Mouse (Mus musculus) brain, embryonic 18.5 days (tissue): Measurements from ENCODE around the gene Os9.
"Not testable (repeated sequence)": the region's sequence is repeated elsewhere in the genome, so short reads cannot be mapped to it uniquely, and the experiment has no call there.

ENCODE experiments used
- DNase-seq: peaks from one replicate; pipeline ENCODE4 v3.0.0-alpha.2; 2012; ENCODE audit warnings: low read depth, low spot score

Gene Os9

DNA sequence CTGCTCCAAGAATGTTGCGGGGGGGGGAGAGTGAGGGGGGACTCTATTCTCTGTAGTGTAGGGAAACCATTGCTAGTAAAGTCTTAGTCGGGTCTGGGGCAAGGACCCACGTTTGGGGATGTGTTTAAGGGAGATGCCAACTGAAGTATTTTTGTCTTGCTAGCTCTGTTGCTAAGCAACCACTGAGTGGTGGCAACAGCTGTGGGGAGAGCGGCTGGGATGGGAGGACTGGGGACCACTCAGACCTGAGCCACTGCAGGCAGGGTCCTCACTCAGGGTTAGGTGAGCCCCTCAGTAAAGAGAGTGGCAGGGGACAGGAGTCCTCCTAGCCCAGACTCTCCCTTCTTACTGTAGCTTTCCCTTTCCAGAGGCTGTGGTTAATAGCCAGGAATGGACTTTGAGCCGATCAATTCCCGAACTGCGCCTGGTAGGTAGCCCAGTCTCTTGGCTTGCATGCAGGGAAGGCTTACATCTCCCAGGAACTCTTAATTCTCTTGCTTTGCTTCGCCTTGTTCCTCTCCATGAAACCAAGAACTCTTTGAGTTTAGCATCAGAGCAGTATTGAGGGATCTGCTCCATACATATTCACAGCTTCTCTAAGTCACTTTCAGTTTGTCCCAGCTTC, 38.8 kb downstream of the Os9 start:
- no peak for DNase-seq

DNA sequence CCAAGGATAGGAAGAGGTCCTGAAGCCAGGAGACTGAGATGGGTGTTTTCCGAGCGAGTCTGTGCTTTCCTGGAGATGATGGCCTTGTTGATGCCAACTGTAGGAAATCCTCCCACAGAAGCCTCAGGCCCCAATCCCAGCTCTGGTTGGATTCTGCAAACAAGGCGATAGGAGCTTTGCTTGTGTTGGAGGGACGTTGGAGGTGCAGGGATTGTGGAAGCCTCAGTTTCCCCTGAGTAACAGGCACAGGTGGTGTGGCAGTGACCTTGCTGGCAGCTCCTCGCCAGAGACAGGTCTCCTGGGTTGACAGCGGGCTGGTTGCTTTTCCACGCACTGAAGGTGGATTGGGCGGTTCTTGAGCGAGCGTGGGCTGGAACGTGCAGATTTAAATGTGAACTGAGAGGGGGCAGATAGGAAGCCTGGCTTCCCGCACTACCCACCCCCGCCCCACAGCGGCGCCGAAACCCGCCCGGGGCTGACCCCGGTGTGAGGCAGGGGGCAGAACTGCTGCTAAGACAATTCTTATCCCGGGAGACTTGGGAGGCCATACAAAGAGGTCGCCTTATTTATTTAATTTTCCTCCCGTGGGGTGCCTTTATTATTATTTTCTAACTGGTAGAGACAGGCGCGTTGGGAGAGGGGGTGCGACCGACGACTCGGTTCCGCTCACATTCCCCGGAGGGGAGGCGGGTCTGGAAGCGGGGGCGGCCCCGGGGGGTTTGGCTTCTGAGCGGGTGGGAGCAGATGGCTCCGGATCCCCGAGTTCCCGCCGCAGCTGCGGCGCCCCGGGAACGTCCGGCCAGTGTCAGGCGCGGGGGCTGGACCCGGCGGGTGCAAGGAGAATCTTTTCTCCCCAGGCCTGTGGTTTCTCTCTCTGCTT, 39.8 kb downstream of the Os9 start:
- DNase-seq, result no peak

DNA sequence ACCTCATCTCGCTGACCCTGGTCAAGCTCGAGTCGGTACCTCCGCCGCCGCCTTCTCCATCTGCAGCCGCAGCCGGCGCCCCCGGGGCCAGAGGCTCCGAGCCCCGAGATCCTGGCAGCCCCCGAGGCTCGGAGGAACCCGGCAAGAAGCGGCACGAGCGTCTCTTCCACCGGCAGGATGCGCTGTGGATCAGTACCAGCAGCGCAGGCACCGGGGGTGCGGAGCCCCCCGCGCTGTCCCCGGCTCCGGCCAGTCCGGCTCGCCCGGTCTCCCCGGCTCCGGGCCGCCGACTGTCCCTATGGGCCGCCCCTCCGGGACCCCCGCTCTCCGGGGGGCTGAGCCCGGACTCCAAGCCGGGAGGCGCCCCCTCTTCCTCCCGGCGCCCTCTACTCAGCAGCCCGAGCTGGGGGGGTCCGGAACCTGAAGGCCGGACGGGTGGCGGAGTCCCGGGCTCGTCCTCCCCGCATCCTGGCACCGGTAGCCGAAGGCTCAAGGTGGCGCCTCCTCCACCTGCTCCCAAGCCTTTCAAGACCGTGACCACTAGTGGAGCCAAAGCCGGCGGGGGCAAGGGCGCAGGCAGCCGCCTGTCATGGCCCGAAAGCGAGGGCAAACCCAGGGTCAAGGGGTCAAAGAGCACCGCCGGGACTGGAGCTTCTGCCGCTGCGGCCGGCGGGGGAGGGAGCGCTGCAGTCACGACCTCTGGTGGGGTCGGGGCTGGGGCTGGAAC, 41.1 kb downstream of the Os9 start:
- DNase-seq, result no peak

DNA sequence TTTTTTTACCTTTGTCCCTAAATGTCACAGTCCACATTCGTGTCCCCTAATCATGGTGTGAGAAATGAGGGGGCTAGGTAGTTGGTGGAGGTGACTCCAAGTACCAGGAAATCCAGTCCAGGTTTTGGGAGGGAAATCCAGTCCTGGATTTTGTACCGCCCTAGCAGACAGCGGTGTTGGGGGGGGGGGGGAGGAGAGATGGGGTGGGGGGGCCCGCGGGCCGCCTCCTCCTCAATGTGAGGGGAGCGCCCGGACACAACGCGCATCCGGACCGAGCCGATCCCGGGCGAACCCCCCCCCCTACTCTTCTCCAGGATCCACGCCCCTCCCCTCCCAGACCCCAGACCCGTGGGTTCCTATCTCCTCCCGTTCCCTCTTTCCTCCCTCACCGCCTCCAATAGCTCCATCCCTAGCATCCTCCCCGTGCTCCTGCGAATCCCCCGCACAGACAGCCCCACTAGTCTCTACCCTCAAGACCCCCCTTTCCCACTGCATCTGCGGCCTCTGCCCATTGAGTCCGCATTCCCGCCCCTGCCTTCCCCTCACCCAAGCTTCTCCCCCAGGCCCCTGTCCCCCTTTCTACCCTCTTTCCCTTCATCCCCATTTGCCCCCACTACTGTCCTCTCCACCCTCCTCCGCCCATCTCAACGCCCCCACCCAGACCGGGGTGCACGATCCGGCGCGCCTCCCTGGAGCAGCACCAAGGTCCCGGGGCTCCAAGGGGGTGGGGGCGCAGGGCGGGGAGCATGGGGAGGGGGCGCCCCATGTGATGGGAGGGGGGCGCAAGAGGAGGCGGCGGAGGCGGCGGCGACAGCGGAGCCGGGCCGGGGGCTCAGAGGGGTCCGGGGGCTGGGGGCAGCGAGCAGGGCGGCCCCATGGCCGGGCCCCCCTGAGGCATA, 42.0 kb downstream of the Os9 start:
- DNase-seq, result no peak

DNA sequence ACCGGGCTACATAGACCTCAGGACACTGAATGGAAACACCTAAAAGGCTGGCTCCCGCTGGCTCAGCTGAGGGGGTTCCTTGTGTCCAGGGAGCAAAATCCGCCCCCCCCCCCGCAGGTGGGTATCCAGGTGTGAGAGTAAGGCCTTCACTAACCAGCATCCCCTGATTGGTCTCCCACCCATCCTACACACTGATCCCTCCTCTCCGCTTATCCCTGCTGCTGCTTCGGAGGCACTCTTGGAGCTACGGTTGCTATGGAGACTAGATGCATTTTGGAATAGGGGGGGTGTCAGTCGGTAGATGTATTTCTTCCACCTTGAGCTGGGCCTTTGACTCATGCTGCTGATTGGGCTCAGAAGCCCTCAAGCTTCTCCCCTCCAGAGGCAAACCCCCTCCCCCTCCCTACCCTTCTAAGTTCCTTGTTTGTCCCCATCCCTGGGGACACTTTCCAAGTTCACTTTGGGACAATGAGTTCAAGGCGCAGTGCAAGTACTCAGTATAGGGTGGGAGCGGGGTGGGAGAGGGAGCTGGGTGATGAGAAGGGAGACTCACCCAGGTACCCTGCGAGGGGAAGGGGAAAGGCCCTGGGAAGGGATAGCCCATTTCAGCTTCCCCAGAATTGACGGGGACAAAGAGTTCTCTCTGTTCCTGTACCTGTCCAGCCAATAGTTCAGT, 42.8 kb downstream of the Os9 start:
- no peak for DNase-seq

DNA sequence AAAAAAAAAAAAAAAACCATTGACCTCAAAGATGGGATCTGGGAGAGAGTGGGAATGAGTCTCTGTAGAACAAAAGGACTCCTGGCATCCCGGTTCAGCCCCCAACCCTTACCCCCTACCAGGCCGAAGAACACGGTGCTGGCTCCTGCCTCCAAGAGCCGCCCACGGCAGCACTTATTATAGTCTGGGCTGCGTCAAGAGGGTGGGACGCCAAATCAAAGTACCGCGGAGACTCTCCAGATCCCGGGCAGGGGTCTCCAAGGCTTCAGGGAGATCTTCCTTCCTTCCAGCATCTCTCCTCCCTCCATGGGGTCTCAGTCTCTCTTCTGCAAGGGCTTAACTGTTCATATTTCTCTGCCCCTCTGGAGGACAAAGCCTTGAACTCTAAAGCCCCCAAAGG, 43.4 kb downstream of the Os9 start:
- DNase-seq, result no peak

DNA sequence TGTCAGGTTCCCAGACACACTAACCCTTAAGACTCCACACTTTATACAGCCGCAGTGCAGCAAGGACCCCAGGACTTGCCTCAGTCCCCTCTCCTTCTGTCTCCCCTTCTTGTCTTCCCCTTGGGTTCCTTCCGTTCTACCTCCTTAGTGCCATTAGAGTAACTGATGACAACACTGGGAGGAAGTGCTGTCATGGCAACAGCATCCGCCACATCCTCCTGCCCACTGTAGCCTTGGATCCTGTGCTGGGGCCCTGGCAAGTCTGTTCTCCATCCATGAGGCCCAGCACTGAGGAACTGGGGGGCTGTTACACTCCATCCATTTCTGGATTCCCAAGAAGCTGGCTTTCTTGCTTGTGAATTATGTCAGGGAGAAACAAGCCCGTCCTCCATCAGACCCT, 44.8 kb downstream of the Os9 start:
- no peak for DNase-seq

DNA sequence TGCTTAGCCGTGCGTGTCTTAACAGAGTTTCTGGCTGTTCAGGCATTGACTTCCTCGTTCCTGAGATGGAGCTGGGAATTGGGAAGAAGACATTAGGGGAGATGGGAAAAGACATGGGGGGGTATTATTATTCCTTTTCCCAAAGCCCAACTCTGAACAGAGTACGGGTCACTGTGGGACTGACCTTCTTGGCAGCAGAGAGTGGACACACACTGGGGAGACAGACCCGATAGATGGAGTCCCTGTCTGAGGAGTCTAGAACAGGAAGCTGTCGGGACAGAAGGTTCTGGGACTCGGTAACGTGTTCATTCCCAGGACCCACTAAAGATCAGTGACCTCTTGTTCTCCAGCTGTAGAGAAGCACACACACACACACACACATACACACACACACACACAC, 45.3 kb downstream of the Os9 start:
- DNase-seq, result no peak

DNA sequence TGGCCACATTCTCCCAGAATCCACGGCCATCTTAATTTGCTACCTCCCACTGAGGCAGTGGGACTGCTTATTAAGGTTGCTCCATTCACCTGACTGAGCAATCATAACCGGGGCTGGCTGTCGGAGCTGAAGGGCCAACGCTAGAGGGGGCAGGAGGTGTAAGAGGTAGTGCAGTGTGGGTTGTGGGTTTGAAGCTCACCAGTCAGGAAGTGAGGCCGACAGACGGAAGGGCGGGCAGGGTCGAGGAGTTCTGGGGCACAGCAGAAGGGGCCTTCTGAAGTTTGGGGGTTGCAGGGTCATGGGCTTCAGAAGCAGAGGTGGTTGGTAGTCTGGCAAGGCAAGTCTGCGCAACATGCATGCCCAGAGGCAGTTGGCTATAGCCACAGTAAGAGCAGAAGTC, 45.9 kb downstream of the Os9 start, which contains the start of gene Agap2:
Gene Agap2, plus strand, starts transcription at position 205 of the 400 bp plus-strand sequence.
- DNase-seq, result no peak

DNA sequence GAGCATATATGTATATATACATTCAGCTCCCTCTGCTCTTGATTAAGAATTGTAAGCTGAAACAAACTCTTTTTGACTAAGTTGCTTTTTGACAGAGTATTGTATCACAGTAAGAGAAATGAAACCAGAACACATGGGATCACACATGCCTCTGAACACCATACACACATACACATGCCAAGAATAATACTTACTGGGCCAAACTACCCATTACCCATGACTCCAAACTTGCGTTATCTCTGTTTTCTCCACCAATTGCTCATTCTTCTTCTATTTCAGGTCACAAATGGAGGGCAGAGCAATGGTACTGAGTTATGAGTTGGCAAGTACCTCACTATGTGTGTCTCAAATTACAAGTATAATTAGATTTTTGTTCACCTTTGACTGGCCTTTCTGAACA, 47.0 kb downstream of the Os9 start:
- DNase-seq, result no peak

DNA sequence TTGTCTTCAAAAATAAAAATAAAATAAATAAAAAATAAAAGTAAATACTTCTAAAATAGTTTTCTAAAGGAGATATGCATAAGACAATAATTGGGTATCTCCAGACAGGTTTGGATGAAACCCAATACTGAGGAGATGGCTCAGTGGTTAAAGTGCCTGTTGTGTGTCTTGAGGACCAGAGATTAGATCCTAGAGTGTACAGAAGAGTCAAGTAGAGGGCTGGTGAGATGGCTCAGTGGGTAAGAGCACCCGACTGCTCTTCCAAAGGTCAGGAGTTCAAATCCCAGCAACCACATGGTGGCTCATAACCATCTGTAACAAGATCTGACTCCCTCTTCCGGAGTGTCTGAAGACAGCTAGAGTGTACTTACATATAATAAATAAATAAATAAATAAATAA, 48.0 kb downstream of the Os9 start:
- not testable (repeated sequence) for DNase-seq

DNA sequence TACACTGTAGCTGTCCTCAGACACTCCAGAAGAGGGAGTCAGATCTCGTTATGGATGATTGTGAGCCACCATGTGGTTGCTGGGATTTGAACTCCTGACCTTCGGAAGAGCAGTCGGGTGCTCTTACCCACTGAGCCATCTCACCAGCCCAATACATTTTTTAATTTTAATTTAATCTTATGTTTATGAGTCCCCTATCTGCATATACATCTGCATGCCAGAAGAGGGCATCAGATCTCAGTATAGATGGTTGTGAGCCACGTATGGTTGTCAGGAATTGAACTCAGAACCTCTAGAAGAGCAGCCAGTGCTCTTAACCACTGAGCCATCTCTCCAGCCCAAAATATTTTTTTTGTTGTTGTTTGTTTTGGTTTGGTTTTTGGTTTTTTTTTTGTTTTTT, 48.7 kb downstream of the Os9 start:
- not testable (repeated sequence) for DNase-seq

DNA sequence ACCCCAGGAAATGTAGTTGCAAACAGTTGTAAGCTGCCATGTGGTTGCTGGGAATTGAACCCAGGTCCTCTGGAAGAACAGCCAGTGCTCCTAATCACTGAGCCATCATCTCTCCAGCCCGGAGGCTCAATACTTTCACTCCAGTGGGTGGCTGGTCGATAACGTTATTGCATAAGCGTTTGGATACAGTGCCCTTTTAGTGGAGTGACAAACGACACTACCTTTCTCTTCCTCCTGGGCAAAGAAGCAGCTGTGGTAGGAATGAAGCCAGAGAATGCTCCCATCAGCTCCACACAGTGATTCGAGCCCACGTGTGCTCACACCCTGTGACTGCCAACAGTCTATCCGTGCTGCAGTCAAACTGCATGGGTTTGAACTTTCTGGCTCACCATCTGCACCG, 49.7 kb downstream of the Os9 start:
- no peak for DNase-seq

DNA sequence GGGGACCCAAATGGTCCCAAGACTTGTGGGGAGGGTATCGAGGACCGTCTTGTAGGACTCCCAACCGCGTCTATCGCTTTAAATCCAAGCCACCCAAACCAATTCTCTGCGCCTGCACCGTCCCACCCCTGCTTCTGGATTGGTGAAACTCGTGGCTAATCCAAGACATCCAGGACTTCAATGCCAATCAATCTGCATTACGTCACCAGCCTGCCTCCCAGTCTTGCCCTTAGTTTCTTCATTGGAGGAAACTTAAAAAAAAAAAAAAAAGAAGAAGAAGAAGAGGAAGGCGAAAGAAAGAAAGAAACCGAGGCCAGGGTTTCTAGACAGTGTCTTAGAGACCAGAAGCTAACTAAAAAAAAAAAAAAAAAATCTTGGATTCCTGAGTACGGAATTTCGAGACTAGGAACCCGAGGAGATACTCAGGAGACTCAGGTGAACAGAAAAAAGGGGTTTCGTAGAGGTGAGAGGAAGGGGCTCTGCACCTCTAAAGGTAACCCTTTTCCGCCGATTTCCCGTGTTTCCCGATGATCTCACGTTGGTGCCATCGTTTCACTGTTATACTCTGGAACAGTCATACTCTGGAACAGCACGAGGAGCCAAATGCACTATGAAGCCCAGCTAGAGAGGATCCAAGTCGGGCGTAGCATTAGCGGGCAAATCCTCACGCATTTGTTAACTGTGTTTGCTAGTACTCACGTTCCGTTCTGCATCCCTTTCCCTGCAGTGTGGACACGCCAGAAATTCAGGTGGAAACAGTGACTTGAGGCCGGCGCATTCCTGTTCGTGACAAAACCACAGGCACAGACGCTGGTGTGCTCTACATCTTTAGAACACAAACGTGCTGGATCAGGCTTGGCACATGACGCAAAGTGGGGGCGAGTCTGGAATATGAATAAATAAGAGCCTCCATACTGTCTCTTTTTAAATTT, 50.5 kb downstream of the Os9 start, which contains the start of gene Tspan31:
Gene Tspan31, minus strand, starts transcription at position 75 of the 932 bp plus-strand sequence.
- peak; percentile 98 for DNase-seq

DNA sequence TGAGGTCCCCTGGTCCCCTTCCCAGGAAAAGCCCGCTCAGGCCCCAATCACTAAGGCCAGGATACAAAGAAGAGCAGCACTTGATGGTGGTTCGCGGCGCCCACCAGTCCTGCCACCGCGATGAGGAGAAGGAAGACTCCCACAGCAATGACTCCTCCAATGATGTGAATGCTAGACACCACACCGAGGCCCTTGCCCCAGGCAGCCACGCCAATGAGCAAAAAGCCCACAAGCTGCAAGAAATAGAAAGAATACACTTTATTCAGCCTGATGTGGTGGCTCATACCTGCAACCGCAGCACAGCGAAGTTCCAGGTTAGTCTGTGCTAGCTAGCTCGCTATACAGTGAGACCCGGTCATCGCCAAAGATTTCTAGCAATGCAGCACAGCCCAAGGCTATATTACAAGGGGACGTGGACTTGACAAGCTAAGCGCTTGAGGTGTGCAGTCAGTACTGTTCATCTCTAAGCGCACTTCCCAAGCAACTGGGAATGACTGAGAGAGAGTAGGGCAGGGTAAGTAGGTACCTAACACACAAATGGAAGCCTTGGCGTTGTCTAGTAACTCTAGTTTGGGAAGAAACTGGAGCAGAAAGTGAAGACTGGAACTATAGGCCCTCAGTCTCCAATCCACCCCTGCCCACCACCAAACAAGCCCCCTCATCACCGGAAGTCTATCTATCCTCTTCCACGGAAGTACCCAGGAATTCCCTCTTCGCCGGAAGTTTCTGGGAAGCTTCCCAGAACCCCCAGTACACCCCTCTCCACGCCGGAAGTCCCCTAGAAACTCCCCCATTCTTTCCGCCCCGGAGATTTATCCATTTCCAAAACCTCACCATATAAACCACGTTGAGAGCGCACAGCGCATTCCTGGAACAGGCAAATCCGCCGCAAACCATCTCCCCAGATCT, 51.4 kb downstream of the Os9 start:
- peak; percentile 84 for DNase-seq

DNA sequence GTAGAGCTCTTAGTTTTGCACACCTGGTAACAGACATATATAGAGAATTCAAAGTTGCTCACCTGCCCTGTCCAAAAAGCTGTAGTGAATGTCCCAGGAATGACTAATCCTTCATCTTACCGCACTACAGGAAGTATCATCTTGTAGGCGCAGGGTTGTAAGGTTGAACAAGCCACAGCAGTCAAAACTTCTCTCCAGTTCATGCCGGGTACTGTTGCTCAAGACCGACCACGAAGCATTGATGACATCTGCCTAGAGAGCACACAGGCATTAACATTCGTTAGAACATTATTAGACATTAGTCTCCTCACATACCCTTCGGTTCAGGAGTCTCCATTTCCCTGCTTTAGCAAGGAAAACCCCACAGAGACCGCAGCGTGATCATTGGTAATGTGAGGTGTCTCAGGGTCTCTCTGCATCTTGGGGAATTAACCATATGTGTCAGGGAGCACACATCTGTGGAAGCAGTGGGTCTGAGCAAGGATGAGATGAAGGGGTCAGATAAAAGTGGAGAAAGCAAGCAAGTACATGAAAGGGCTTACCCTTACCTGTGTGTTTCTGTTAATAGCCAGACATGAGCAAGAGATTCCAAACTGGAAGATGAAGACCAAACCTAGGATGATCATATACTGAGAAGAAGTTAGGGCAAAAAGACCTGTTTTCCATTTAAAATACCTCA, 52.4 kb downstream of the Os9 start:
- no peak for DNase-seq

DNA sequence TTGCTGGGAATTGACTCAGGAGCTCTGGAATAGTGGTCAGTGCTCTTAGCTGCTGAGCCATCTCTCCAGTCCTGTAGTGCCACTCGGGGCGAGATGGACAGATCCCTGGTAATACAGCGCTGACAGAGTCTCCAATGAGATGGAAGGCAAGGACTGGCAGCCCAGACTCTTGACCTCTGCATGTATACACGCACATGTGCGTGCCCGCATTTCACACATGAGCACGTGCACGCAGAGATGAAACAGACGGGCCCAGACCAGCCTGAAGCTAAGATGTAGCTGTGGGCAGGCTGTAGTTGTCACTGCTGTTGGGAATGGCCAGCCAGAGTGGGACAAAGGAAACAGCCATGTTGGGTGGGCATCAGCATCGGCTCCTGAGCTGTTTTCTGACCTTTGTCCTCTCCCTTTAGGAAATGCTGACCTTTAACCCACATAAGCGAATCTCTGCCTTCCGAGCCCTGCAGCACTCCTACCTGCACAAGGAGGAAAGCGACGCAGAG, 54.4 kb downstream of the Os9 start:
- no peak for DNase-seq

DNA sequence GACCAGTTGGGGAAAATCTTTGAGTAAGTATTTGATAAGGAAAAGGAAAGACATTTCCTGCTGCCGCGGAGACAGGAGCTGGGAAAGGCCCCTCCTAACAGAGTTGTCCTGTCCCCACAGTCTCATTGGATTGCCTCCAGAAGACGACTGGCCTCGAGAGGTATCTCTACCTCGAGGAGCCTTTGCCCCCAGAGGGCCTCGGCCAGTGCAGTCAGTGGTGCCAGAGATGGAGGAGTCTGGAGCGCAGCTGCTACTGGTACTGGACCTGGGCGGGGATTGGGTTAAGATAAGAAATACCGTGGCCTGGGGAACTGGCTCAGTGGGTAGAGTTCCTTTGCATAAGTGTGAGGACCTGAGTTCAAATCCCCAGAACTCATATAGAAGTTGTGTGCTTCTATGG, 55.0 kb downstream of the Os9 start:
- no peak for DNase-seq
